Mouse (Mus musculus) olfactory bulb, adult 2 months (tissue): Measurements from ENCODE around the gene Ccdc15. TPM values are rescaled to one million over a fixed set of nuclear protein-coding genes. Genes with fewer than 3 reads are reported as not detected.
A peak's percentile ranks its signal among the peaks of the same experiment; 100 is the strongest.

Source experiments
- H3K27ac ChIP-seq: fragments of 200-500 bp; 2 replicates; pipeline ENCODE4 v1.5.1; 2012; ENCODE audit warnings: low read depth, low read length; ENCODE audit not compliant: insufficient read depth
- H3K4me1 ChIP-seq: fragments of 200-500 bp; 2 replicates; pipeline ENCODE4 v1.6.1; 2012; ENCODE audit warnings: low read length; ENCODE audit not compliant: control insufficient read depth, insufficient read depth
- H3K4me3 ChIP-seq: fragments of 200-500 bp; 2 replicates; pipeline ENCODE4 v1.5.1; 2012; ENCODE audit warnings: mild to moderate bottlenecking, low read depth, low read length, moderate library complexity; ENCODE audit not compliant: insufficient read depth
- CTCF ChIP-seq: fragments of 200-500 bp; IDR thresholded peaks from 2 replicates; pipeline ENCODE4 v1.5.1; 2012; ENCODE audit warnings: low read depth, mild to moderate bottlenecking, low read length, moderate library complexity; ENCODE audit not compliant: insufficient read depth
- POLR2A ChIP-seq: fragments of 200-500 bp; IDR thresholded peaks from 2 replicates; pipeline ENCODE4 v1.6.1; 2012; ENCODE audit warnings: mild to moderate bottlenecking, low read depth, low read length, moderate library complexity; ENCODE audit not compliant: insufficient read depth
- WGBS: fragments of 180-500 bp; shearing (Covaris S2); methylation state at CpG from one replicate; pipeline ENCODE4 v1.1.7; 2018; 5-methylcytosine and 5-hydroxymethylcytosine counted together
- polyA plus RNA-seq: library from polyadenylated mRNA; stranded (reverse); fragments of >200 nt; gene quantifications from 2 replicates; pipeline ENCODE4 v1.2.4, GENCODE M21; 2012; ENCODE audit warnings: low replicate concordance; ENCODE audit not compliant: missing spikeins, insufficient read depth, insufficient read length

Ccdc15 gene
- not detected in 2 replicates for polyA plus RNA-seq

GRCm38 (mm10) chr9:37347988-37348642 is at the start of gene Ccdc15:
TSS of gene Ccdc15 (minus strand) at chr9:37348432.
- H3K4me1 ChIP-seq: peaks cover 3% of the 10 kb centered on the region
- peak; percentile 85 for TF ChIP-seq POLR2A
- no peak for TF ChIP-seq CTCF
- H3K27ac ChIP-seq: peak within 1 kb of the TSS; percentile 73
- H3K4me3 ChIP-seq: peak within 1 kb of the TSS; percentile 77
- under 1% methylated on average over 41 of the region's 41 CpGs for WGBS

- WGBS: 83% methylated on average over 8 of the region's 8 CpGs
- no peak overlapping the region for H3K4me3 ChIP-seq
- no peak for TF ChIP-seq POLR2A
- TF ChIP-seq CTCF: no peak
Measured at GRCm38 (mm10) chr9:37393482-37394131, 45.4 kb upstream of the Ccdc15 start.

GRCm38 (mm10) chr9:37392071-37392470 is 43.8 kb upstream of the Ccdc15 start:
- H3K4me1 ChIP-seq: no peaks in the 10 kb centered on the region
- no peak overlapping the region for H3K27ac ChIP-seq
- WGBS: 63% methylated on average over 2 of the region's 2 CpGs
- H3K4me3 ChIP-seq: no peak overlapping the region
- no peak for TF ChIP-seq POLR2A
- TF ChIP-seq CTCF: no peak

More at GRCm38 (mm10) chr9:37393482-37394131, 45.4 kb upstream of the Ccdc15 start:
- H3K27ac ChIP-seq: no peak overlapping the region
- no peaks in the 10 kb centered on the region for H3K4me1 ChIP-seq

- TF ChIP-seq CTCF (no peak), POLR2A (no peak)
- WGBS: 84% methylated on average over 2 of the region's 2 CpGs
- Histone ChIP-seq H3K4me3 (no peak overlapping the region), H3K27ac (no peak overlapping the region), H3K4me1 (no peaks in the 10 kb centered on the region)
Measured at GRCm38 (mm10) chr9:37390891-37391290, 42.7 kb upstream of the Ccdc15 start.

- 17% methylated on average over 54 of the region's 54 CpGs for WGBS
- peaks cover 4% of the 10 kb centered on the region; the same call in 1 of the 2 replicates for H3K4me1 ChIP-seq
- TF ChIP-seq POLR2A (no peak), CTCF (no peak)
- H3K27ac ChIP-seq: no peak overlapping the region
- peak overlapping the region; percentile 46 for H3K4me3 ChIP-seq
Measured at GRCm38 (mm10) chr9:37384284-37385182, 36.3 kb upstream of the Ccdc15 start.

- Histone ChIP-seq H3K4me3 (no peak overlapping the region), H3K4me1 (peaks cover 4% of the 10 kb centered on the region; the same call in 1 of the 2 replicates), H3K27ac (no peak overlapping the region)
- no peak for TF ChIP-seq CTCF
- no peak for TF ChIP-seq POLR2A
- 96% methylated on average over 6 of the region's 6 CpGs for WGBS
Measured at GRCm38 (mm10) chr9:37383161-37383560, 34.9 kb upstream of the Ccdc15 start.

- H3K4me1 ChIP-seq: no peaks in the 10 kb centered on the region
- 70% methylated on average over 5 of the region's 5 CpGs for WGBS
Measured at GRCm38 (mm10) chr9:37375718-37376117, 27.5 kb upstream of the Ccdc15 start.

GRCm38 (mm10) chr9:37371232-37371801 is 23.1 kb upstream of the Ccdc15 start:
- WGBS: 80% methylated on average over 7 of the region's 7 CpGs
- H3K4me1 ChIP-seq: peaks cover 3% of the 10 kb centered on the region; the same call in 1 of the 2 replicates
- no peak overlapping the region for H3K27ac ChIP-seq
- no peak overlapping the region for H3K4me3 ChIP-seq
- no peak for TF ChIP-seq CTCF
- no peak for TF ChIP-seq POLR2A

More at GRCm38 (mm10) chr9:37375718-37376117, 27.5 kb upstream of the Ccdc15 start:
- TF ChIP-seq POLR2A: no peak
- TF ChIP-seq CTCF: no peak
- H3K27ac ChIP-seq: no peak overlapping the region
- no peak overlapping the region for H3K4me3 ChIP-seq

- WGBS: 53% methylated on average over 8 of the region's 8 CpGs
- no peak for TF ChIP-seq CTCF
Measured at GRCm38 (mm10) chr9:37368860-37369259, 20.6 kb upstream of the Ccdc15 start.

More at GRCm38 (mm10) chr9:37368860-37369259, 20.6 kb upstream of the Ccdc15 start:
- Histone ChIP-seq H3K27ac (peak overlapping the region; percentile 64), H3K4me1 (peaks cover 3% of the 10 kb centered on the region; the same call in 1 of the 2 replicates), H3K4me3 (0 out of 2 replicates have a peak overlapping the region, but pooled peaks have one; percentile 8)
